Mouse (Mus musculus) gastrocnemius, adult 2 months (tissue): ENCODE measurements at regions not wholly inside any gene's neighbourhood (a gene's known extent, or its start where the extent isn't known, plus 50 kb on each side); places are given as distances from the start of the nearest gene placed in this dataset.

Experiments used
- DNase-seq: peaks from one replicate; pipeline ENCODE4 v3.0.0; 2022
- H3K27ac ChIP-seq: fragments of 200-600 bp; 2 replicates; pipeline ENCODE4 v1.8.1; 2022; ENCODE audit warnings: mild to moderate bottlenecking
- H3K4me3 ChIP-seq: fragments of 200-600 bp; 2 replicates; pipeline ENCODE4 v1.8.1; 2022; ENCODE audit warnings: mild to moderate bottlenecking, moderate library complexity
- CTCF ChIP-seq: fragments of 200-600 bp; IDR thresholded peaks from 2 replicates; pipeline ENCODE4 v1.8.1; 2022; ENCODE audit warnings: antibody characterized with exemption, mild to moderate bottlenecking, moderate library complexity
- intact Hi-C: fragments of 180-260 bp; cut with DNase I; formaldehyde crosslinking; loops from one replicate; pipeline ENCODE4 v1.15.1; 2025

DNA sequence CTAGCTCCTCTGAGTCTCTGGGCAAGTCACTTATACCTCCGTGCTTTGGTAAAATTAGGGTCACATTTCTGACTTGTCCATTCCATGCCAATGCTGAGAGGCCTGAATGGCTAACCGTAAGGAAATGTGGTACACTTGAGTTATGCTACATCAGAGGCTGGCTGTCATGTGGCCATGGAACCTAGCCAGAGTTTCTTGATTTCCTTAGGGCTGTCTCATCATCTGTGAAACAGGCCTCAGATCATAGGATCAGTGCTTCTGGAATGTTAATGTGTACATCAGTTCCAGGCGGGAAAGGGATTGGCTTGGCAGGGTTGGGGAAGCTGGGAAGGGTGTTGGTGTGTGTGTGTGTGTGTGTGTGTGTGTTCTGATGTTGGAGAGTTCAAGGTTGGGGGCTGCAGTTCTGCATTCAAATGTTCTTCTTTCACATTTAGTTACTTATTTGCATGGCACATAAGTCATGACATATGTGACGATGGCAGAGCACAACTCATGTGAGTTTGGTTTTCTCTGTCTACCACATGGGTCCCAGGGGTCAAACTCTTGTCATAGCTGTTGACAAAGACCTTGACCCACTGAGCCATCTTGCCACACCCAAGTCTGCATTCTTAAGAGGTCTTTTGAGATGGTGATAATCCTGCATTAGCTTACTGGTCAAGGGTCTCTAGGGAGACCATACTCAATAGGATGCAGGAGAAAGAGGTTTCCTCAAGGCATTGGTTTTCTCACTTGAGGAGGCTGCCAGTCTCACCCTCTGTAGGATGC, 299.9 kb downstream of the Slc4a3 start:
- no peak overlapping the region for H3K4me3 ChIP-seq
- no peak for DNase-seq
- no peak overlapping the region for H3K27ac ChIP-seq
- intact Hi-C loops = no loop called here
- TF ChIP-seq CTCF = no peak

GRCm38 (mm10) chr1:75847681-75848080, 301.6 kb downstream of the Slc4a3 start:
- no peak for TF ChIP-seq CTCF
- no peak for DNase-seq
- no peak overlapping the region for H3K27ac ChIP-seq
- intact Hi-C loops = no loop called here
- H3K4me3 ChIP-seq = no peak overlapping the region

DNA sequence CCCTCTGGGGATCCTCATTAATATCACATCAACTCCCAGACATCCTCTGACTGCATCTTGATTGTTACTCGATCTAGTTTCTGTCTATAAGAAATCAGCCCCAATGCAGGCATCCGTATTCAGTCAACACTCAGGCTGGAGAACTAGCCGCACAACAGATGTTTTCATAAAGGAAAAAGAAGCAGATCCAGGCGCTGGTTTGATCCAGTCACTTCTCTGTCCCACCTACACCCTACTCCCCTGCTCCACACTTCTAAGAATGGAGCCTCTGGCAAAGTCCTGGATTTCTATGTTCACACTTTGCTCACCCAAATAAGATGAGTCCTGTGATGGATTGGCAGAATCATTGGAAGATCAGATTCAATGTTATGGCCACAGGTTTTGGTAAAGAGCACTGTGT, 302.4 kb downstream of the Slc4a3 start:
- no peak for DNase-seq
- intact Hi-C loops = no loop called here
- Histone ChIP-seq H3K4me3 (no peak overlapping the region), H3K27ac (no peak overlapping the region)
- TF ChIP-seq CTCF = no peak

GRCm38 (mm10) chr1:75850131-75850530, 304.1 kb downstream of the Slc4a3 start:
- Histone ChIP-seq H3K4me3 (no peak overlapping the region), H3K27ac (no peak overlapping the region)
- no peak for TF ChIP-seq CTCF
- intact Hi-C loops = no loop called here
- no peak for DNase-seq

DNA sequence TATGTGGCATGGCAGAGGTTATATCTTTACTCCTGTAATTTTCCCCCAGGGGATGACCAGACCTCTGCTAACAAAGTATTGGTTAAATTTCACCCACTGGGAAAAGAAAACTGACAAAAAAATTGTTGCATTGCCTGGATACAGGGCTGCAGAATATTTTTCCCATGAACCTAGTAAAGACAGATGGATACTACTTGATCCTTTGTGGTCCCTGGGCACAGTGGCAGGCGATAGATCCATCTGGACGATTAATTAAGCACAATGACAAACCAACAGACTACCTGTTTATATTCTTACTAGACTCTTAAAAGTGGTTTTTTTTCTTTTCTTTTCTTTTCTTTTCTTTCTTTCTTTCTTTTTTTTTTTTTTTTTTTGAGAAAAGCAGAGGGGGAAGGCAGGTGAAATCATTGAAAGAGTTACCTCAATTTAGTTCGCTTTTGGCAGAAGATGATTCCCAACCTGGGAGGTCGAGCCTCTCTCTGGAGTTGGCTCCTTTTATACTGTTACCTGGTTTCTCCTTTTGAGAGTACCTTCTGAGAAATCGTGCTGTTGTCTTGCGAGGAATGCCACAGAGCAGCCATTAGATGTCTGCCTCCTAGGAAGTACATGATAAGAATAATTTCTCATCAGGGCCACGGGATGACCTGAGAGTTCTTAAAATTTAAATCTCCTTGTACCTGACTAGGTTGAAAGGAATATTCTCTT, 312.6 kb downstream of the Slc4a3 start:
- intact Hi-C loops = no loop called here
- DNase-seq = no peak

GRCm38 (mm10) chr1:75862757-75863156, 316.7 kb downstream of the Slc4a3 start:
- DNase-seq = no peak
- Histone ChIP-seq H3K4me3 (no peak overlapping the region), H3K27ac (no peak overlapping the region)
- no peak for TF ChIP-seq CTCF
- intact Hi-C loops = no loop called here

More for the DNA sequence above, 312.6 kb downstream of the Slc4a3 start:
- Histone ChIP-seq H3K4me3 (no peak overlapping the region), H3K27ac (no peak overlapping the region)
- TF ChIP-seq CTCF = no peak

GRCm38 (mm10) chr1:75866556-75866955, 320.5 kb downstream of the Slc4a3 start:
- DNase-seq = no peak
- no peak for TF ChIP-seq CTCF
- Histone ChIP-seq H3K27ac (no peak overlapping the region), H3K4me3 (no peak overlapping the region)
- intact Hi-C loops = no loop called here

DNA sequence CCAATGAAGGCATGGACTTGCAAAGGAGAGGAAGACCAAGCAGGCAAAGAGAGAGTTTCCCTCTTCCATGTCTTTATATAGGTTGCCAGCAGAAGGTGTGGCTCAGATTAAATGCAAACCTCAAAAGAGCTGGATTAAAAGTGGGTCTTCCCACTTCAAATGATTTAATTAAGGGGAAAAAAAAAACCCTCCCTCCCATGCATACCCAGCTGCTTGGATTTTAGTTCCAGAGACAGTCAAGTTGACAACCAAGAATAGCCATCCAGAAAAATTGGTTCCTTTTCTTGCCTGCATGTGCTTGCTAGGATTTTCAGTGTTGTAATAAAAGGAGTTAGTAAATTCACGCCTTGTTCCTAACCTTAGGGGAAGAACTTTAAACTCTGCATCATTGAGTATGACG, 323.3 kb downstream of the Slc4a3 start:
- H3K4me3 ChIP-seq = no peak overlapping the region
- TF ChIP-seq CTCF = no peak
- intact Hi-C loops = no loop called here
- no peak for DNase-seq
- no peak overlapping the region for H3K27ac ChIP-seq

DNA sequence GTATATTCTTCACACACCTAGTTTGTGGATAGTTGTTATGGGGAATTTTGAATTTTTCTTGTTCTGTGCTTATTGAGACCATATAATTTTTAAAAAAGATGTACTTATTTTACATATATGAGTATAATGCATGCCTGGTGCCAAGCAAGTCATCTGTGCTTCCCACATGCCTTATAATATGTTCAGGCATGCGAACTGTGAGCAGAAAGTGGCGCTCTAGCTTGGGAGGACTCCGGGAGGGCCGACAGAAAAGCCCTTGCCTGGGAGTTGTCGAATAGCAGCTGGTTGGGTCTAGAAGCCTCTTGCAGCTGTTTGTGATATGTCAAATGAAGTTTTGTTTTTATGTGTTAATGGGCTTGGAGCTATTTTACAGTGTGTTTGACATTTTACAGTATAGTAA, 323.8 kb downstream of the Slc4a3 start:
- Histone ChIP-seq H3K4me3 (no peak overlapping the region), H3K27ac (no peak overlapping the region)
- DNase-seq = no peak
- TF ChIP-seq CTCF = no peak
- intact Hi-C loops = no loop called here

DNA sequence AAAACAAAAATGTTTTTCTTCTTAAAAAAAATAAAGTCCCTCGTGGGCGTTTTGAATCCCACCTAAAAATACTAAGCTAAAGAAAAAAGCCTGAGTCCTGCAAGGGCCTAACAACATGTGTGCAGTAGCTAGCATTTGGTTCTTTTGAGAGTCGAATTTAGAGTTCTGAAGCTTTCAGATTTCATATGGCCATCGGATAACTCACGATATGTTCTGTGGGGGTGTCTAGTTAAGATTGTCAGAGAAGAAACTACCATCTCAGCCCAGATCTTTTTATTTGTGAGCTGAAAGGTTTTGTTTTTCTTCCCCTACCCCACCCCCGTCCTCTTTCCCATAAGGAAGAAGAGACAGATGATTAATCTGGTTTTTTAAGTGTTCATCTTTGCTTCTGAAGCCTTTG, 327.8 kb downstream of the Slc4a3 start:
- intact Hi-C loops = no loop called here
- no peak for TF ChIP-seq CTCF
- H3K4me3 ChIP-seq = no peak overlapping the region
- no peak for DNase-seq
- H3K27ac ChIP-seq = no peak overlapping the region

DNA sequence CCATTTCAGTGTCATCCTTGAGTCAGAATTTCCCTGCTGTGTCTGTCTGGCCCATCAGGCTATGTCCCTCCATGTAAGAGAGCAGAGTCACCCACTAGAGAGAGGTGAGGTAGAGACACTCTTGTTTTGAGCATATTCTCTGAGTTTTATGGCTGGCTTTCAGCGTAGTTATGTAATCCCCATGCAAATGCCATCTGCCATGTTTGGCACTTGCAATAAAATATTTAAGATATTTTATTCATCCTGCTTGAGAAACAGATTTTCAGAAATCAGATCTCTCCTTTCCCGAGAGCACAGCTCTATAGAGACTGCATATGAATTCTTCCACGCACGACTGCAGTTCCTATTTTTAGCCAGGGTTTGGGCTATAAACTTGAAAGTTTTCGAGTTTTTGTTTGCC, 331.1 kb downstream of the Slc4a3 start:
- no peak for TF ChIP-seq CTCF
- Histone ChIP-seq H3K27ac (no peak overlapping the region), H3K4me3 (no peak overlapping the region)
- intact Hi-C loops = no loop called here
- DNase-seq = no peak

- intact Hi-C loops = no loop called here
- Histone ChIP-seq H3K27ac (no peak overlapping the region), H3K4me3 (no peak overlapping the region)
- TF ChIP-seq CTCF = no peak
- no peak for DNase-seq
Measured at GRCm38 (mm10) chr1:75885632-75886031, 339.6 kb downstream of the Slc4a3 start.

GRCm38 (mm10) chr1:75888499-75889208, 342.6 kb downstream of the Slc4a3 start:
- no peak for TF ChIP-seq CTCF
- intact Hi-C loops = no loop called here
- DNase-seq = no peak
- H3K4me3 ChIP-seq = no peak overlapping the region
- no peak overlapping the region for H3K27ac ChIP-seq
